ENCODE assay signal across 8 mouse cellular contexts in genomic region chr14:25805871-25806270, GRCm38 (mm10). TPM values are rescaled to one million over a fixed set of nuclear protein-coding genes. Genes with fewer than 3 reads are reported as not detected.
A peak's percentile ranks its signal among the peaks of the same experiment; 100 is the strongest.
DNase-seq lines count a peak whose midpoint lies in the region; ATAC-seq lines count a peak whose summit lies in the region.
"Had no signal": no experiment of that assay in that cellular context is flagged by ENCODE, and none has a peak within 500 bp of the region (broad histone marks: within the 10 kb centered on the region; RNA-seq: fewer than 3 reads in every experiment).

No protein-coding gene starts in this region.

- no peak for ATAC-seq in neural tube, embryonic 13.5 days (ENCODE audit: low read depth)
- ATAC-seq in erythroid progenitor cell, adult 5-6 weeks (replicated peaks; ENCODE audit: low FRiP score, poor library complexity, severe bottlenecking), result no peak

- H3K9me3 ChIP-seq in neural tube, embryonic 13.5 days, result no peaks in the 10 kb centered on the region
- no peaks in the 10 kb centered on the region for H3K9me3 ChIP-seq in embryonic facial prominence, embryonic 10.5 days
- H3K9me3 ChIP-seq: heart, embryonic 13.5 days had no signal

- WGBS in neural tube, embryonic 13.5 days, result 65% methylated on average over 7 of the region's 7 CpGs
- 71% methylated on average over 7 of the region's 7 CpGs for WGBS in embryonic facial prominence, embryonic 10.5 days

- H3K4me2 ChIP-seq in neural tube, embryonic 13.5 days, result no peak overlapping the region
- H3K4me2 ChIP-seq: heart, embryonic 13.5 days had no signal

- intact Hi-C loops in heart, postnatal 36 days (cut with DNase I), result no loop called here
- intact Hi-C loops in left cerebral cortex, postnatal 36 days (cut with DNase I), result no loop called here

- H3K27ac ChIP-seq in neural tube, embryonic 13.5 days (replicated peaks), result 0 out of 2 replicates have a peak overlapping the region, but pooled peaks have one; percentile 18
- peak overlapping the region; percentile 40 for H3K27ac ChIP-seq in embryonic facial prominence, embryonic 10.5 days (replicated peaks)
- H3K27ac ChIP-seq: heart, embryonic 13.5 days had no signal

- H3K4me1 ChIP-seq in neural tube, embryonic 13.5 days (replicated peaks), result 0 out of 2 replicates have a peak, but pooled peaks cover 9% of the 10 kb centered on the region
- H3K4me1 ChIP-seq in embryonic facial prominence, embryonic 10.5 days, result peaks cover 22% of the 10 kb centered on the region

- H3K36me3 ChIP-seq in neural tube, embryonic 13.5 days, result no peaks in the 10 kb centered on the region
- no peaks in the 10 kb centered on the region for H3K36me3 ChIP-seq in embryonic facial prominence, embryonic 10.5 days (replicated peaks)
- H3K36me3 ChIP-seq: heart, embryonic 13.5 days had no signal

- H3K27me3 ChIP-seq in neural tube, embryonic 13.5 days, result no peaks in the 10 kb centered on the region
- H3K27me3 ChIP-seq in embryonic facial prominence, embryonic 10.5 days (replicated peaks; ENCODE audit: low read depth, poor library complexity, severe bottlenecking), result no peaks in the 10 kb centered on the region
- H3K27me3 ChIP-seq: heart, embryonic 13.5 days had no signal

- no peak overlapping the region for H3K9ac ChIP-seq in neural tube, embryonic 13.5 days
- H3K9ac ChIP-seq: heart, embryonic 13.5 days had no signal

- no peak overlapping the region for H3K4me3 ChIP-seq in neural tube, embryonic 13.5 days
- no peak overlapping the region for H3K4me3 ChIP-seq in embryonic facial prominence, embryonic 10.5 days
- H3K4me3 ChIP-seq: heart, embryonic 13.5 days had no signal

- no peak for DNase-seq in neural tube, embryonic 10.5 days (ENCODE audit: extremely low spot score, low spot score)
- DNase-seq in embryonic facial prominence, embryonic 10.5 days (ENCODE audit: low spot score), result no peak
- DNase-seq in heart, postnatal 36 days, result peak; percentile 45 to 51
- peak; percentile 32 to 33 for DNase-seq in left cerebral cortex, postnatal 36 days (ENCODE audit: low spot score in 2 of 2)
- DNase-seq in c-Kit-positive CD71-positive TER-119-positive erythroid progenitor cells, embryonic 14.5 days (ENCODE audit: low spot score), result no peak

RNA-seq across cellular contexts. Expression of gene Anxa11, which starts 36.1 kb away (rescaled TPM):
- polyA plus RNA-seq in neural tube, embryonic 13.5 days (2015; fragmentation: Nextera tagmentation; extraction: Ambion mirVana), result 3.1 and 3.7 TPM in 2 replicates
- 5.3 and 6.1 TPM in 2 replicates for polyA plus RNA-seq in embryonic facial prominence, embryonic 10.5 days (2016; fragmentation: Nextera tagmentation; extraction: Ambion mirVana)
- 10 to 100 TPM; 81.8 to 87.0 TPM for total RNA-seq in heart, postnatal 36 days (2021)
- total RNA-seq in left cerebral cortex, postnatal 36 days (2021), result 10 to 100 TPM; 32.7 to 34.8 TPM
- 12.3 and 26.0 TPM in 2 replicates for total RNA-seq in erythroid progenitor cell, adult 5-6 weeks (2015; ENCODE audit: low replicate concordance)
- total RNA-seq in erythroid progenitor cell, adult 5-6 weeks (2017; ENCODE audit: low replicate concordance), result 2.1 and 5.1 TPM in 2 replicates

RNA-seq across cellular contexts. Expression of gene Zcchc24, which starts 37.0 kb away (rescaled TPM):
- 14.2 and 16.7 TPM in 2 replicates for polyA plus RNA-seq in neural tube, embryonic 13.5 days (2015; fragmentation: Nextera tagmentation; extraction: Ambion mirVana)
- 12.9 and 15.2 TPM in 2 replicates for polyA plus RNA-seq in embryonic facial prominence, embryonic 10.5 days (2016; fragmentation: Nextera tagmentation; extraction: Ambion mirVana)
- 10 to 100 TPM; 35.0 to 39.0 TPM for total RNA-seq in heart, postnatal 36 days (2021)
- 10 to 100 TPM; 49.1 to 49.7 TPM for total RNA-seq in left cerebral cortex, postnatal 36 days (2021)
- 2.5 and 2.9 TPM in 2 replicates for total RNA-seq in erythroid progenitor cell, adult 5-6 weeks (2015; ENCODE audit: low replicate concordance)
- 0.61 and 1.3 TPM in 2 replicates for total RNA-seq in erythroid progenitor cell, adult 5-6 weeks (2017; ENCODE audit: low replicate concordance)

Comparison
In these comparisons a context has a peak if more than half of its experiments do, and no peak if none do; other contexts are left out.
1. DNase-seq: peak in heart, postnatal 36 days (2 of 2) and left cerebral cortex, postnatal 36 days (2 of 2); none in neural tube, embryonic 10.5 days (single experiment), embryonic facial prominence, embryonic 10.5 days (single experiment) and c-Kit-positive CD71-positive TER-119-positive erythroid progenitor cells, embryonic 14.5 days (single experiment).
2. RNA of gene Zcchc24, which starts 37.0 kb away (total RNA-seq): 49.1 to 49.7 TPM in left cerebral cortex, postnatal 36 days and 35.0 to 39.0 TPM in heart, postnatal 36 days; 0.61 to 2.9 TPM in erythroid progenitor cell, adult 5-6 weeks; every median in the first group is over 4 times any median in the second.